Mouse (Mus musculus): ENCODE results near the gene Aoah.

- TF ChIP-seq EP300 (IDR thresholded peaks at IDR 0.05; ENCODE audit: low read depth) (no peak), CTCF (IDR thresholded peaks at IDR 0.05; ENCODE audit: low read depth) (no peak)
Measured at GRCm38 (mm10) chr13:20783648-20784047, 10.3 kb upstream of the Aoah start.
